Mouse (Mus musculus): ENCODE measurements around the gene Chmp5. TPM values are rescaled to one million over a fixed set of nuclear protein-coding genes. Genes with fewer than 3 reads are reported as not detected.
"Not testable (repeated sequence)": the region's sequence is repeated elsewhere in the genome, so short reads cannot be mapped to it uniquely, and the experiment has no call there.

The Chmp5 gene
- total RNA-seq (2017): 103 to 128 TPM (median 128 TPM) in 3 replicates

GRCm38 (mm10) chr4:40948160-40948708 lies at the start of gene Chmp5, which contains the start of gene Bag1:
Chmp5 (plus strand) TSS chr4:40948407.
Bag1 (minus strand) TSS chr4:40948294.
- peak; percentile 98 for ATAC-seq (replicated peaks; ENCODE audit: insufficient number of reproducible peaks, low FRiP score, low TSS enrichment, poor library complexity, severe bottlenecking)

DNA sequence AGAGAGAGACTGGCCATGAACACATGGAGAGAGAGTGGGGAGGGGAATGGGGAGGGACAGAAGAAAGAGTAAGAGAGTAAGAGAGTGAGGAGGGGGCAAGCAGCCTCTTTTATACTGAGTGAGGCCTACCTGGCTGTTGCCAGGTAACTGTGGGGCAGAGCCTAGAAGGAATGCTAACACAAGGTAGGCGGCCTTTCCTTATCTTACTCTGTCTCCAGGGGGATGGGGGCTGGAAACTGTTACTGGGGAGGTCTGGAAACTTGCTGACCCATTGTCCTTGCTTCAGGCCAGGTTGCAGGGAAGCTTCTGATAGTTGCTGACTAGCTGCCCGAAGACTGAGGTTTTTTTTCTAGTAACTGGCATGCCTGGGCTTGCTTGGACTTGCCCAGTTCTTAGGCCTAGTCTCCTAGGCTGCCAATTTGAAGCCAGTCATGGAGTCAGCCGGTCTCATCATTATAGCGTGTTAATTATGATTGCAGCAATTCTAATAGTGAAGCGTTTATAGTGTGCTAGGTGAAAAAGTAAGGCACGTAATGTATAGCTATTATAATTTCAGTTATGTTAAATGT lies 49.6 kb upstream of the Chmp5 start:
- no peak for ATAC-seq (replicated peaks; ENCODE audit: insufficient number of reproducible peaks, low FRiP score, low TSS enrichment, poor library complexity, severe bottlenecking)

DNA sequence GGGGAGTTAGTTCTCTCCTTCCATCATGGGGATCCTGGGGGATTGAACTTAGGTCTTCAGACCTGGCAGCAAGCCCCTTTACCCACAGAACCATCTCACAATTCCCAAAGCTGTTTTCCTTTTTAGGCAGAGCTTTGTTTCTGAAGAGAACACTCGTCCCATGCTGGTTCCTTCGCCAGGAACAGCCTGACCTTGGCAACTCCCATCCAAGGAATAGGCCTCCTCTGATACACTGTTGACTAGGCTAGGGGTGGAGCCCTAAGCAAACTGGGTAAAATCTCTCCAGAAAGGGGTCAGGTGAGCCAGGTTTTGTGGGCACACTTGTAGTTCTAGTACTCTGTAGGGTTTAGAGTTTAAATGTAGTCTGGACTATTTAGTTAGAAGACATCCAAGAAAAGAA lies 48.9 kb upstream of the Chmp5 start:
- ATAC-seq (replicated peaks; ENCODE audit: insufficient number of reproducible peaks, low FRiP score, low TSS enrichment, poor library complexity, severe bottlenecking): no peak

DNA sequence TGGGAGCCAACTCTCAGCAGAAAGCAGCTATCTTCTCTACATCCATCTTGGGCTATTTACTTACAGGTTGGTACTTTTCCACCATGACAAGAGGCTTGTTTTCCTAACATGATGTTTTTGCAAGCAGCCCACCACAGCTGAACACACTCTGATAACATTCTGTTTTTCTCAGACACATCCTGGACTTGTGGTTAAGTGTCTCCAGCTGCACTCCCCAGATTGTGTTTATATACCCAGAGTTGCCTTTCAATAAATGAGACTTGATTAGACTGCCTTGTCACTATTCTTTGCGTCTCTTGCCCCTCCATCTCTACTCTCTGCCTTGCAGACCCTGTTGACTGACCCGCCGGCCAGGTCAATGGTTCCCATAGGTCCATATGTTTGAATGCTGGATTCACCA lies 48.1 kb upstream of the Chmp5 start:
- no peak for ATAC-seq (replicated peaks; ENCODE audit: insufficient number of reproducible peaks, low FRiP score, low TSS enrichment, poor library complexity, severe bottlenecking)

DNA sequence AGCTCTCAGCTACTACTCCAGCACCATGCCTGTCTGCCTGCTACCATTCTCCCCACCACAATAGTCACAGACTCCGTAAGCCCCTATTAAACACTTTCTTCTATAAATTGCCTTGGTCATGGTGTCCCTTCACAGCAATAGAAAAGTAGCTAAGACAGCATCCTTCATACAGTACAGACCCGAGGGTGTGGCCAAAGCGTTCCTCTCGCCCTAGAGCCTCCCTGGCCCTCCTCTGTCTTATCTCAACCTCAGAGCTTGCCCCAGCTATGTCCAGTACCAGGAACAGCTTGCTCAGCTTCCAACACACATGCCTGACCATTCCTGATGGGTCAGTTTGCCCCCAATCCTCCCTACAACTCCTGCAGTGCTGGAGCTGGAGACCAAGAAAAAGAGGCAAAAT lies 47.6 kb upstream of the Chmp5 start:
- ATAC-seq (replicated peaks; ENCODE audit: insufficient number of reproducible peaks, low FRiP score, low TSS enrichment, poor library complexity, severe bottlenecking): no peak

DNA sequence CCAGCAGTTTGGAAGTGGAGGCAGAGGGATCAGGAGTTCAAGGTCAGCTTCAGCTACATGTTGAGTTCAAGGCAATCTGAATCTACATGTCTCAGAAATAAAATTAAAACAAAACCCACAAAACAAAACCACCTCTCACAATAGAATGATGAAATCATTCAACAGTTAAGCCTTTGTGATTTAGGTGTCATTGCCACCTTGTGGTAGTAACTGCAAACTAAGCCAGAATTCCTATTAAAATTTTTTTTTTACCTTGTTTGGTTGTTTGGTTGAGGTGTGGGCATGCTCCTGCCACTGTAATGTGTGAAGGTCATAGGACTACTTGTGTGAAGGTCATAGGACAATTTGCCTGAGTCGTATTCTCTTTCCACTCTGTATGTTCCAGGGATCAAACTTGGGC lies 41.9 kb upstream of the Chmp5 start:
- no peak for ATAC-seq (replicated peaks; ENCODE audit: insufficient number of reproducible peaks, low FRiP score, low TSS enrichment, poor library complexity, severe bottlenecking)

DNA sequence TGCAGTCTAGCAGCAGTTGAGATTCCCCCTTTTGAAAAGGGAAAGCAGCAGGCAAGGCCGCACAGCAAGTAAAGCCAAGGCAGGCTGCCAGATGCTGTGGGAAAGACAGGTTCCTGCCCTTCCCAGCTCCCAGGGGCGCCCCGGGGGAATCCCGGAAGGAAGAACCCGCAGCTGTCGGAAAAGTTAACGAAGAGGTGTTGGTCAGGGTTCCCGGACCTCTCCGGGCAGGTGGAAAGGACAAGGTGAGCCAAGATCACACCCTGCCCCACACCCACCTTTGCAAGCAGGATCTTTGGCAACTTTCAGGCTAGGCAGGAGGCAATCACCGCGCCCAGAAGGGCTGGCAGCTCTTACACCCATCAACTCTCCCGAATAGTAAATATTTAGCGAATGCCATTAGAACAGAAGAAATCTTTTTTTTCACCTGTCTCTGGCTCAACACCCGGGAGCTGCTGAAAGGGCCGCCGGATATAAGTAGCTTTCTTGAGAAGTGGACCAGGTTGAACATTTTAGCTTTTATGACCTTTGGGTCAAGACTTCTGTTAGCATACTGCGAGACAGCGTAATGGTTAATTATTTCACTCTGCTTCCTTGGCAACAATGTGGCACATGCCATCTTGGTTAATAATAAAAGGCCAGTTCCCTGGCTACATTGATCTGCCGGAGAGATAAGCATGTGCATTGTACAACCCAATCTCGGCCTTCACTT lies 39.8 kb upstream of the Chmp5 start:
- ATAC-seq (replicated peaks; ENCODE audit: insufficient number of reproducible peaks, low FRiP score, low TSS enrichment, poor library complexity, severe bottlenecking): no peak

DNA sequence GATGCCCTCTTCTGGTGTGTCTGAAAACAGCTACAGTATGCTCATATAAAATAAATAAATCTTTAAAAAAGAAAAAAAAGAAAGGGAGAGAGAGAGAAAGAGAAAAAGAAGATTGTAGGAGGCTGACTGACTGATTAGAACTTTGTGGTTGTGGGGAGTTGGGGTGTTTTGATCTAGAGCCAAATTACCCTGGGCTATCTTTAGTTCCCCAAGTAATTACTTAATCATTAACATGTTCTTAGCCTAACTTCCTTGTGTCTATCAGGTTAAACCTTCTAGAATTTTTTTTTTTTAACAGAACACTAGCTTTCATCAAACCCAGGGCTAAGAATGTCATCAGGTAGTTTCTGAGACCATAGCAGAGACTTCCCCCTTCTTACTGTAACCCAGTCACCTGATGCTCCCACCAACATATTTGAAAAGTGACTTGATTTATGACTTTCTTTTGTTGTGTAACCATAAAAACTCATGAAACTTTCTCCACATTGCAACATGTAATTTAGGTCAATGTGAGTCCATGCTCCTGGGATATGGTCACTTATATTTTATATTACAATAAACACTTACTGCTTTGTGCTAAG lies 33.8 kb upstream of the Chmp5 start:
- ATAC-seq (replicated peaks; ENCODE audit: insufficient number of reproducible peaks, low FRiP score, low TSS enrichment, poor library complexity, severe bottlenecking): no peak

GRCm38 (mm10) chr4:40915947-40916346 lies 32.3 kb upstream of the Chmp5 start:
- ATAC-seq (replicated peaks; ENCODE audit: insufficient number of reproducible peaks, low FRiP score, low TSS enrichment, poor library complexity, severe bottlenecking): no peak

GRCm38 (mm10) chr4:40916592-40917155 lies 31.5 kb upstream of the Chmp5 start:
- ATAC-seq (replicated peaks; ENCODE audit: insufficient number of reproducible peaks, low FRiP score, low TSS enrichment, poor library complexity, severe bottlenecking): no peak

- no peak for ATAC-seq (replicated peaks; ENCODE audit: insufficient number of reproducible peaks, low FRiP score, low TSS enrichment, poor library complexity, severe bottlenecking)
These were observed 28.4 kb upstream of the Chmp5 start, which contains the start of gene Spink4 for GRCm38 (mm10) chr4:40919785-40920184. Spink4 (plus strand) TSS chr4:40920052.

DNA sequence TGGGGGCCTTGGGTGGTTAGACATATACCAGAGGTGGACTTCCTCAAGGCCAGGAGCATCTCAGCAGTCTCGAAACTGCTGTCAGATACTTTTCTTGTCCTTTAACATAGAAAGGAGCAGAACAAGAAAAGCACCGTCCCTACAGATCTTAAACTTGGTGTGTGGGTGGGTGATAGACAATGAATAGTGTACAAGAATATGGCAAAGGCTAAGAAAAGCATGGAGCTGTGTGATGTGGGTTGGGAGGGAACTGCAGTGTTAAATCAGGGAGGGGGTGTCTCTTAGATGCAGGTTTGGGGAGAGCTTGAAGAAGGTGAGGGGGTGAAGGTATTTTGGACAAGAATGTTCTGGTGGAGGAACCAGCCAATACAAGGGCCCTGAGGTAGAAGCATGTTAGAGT lies 27.6 kb upstream of the Chmp5 start:
- no peak for ATAC-seq (replicated peaks; ENCODE audit: insufficient number of reproducible peaks, low FRiP score, low TSS enrichment, poor library complexity, severe bottlenecking)

GRCm38 (mm10) chr4:40921288-40921687 lies 26.9 kb upstream of the Chmp5 start:
- ATAC-seq (replicated peaks; ENCODE audit: insufficient number of reproducible peaks, low FRiP score, low TSS enrichment, poor library complexity, severe bottlenecking): no peak

DNA sequence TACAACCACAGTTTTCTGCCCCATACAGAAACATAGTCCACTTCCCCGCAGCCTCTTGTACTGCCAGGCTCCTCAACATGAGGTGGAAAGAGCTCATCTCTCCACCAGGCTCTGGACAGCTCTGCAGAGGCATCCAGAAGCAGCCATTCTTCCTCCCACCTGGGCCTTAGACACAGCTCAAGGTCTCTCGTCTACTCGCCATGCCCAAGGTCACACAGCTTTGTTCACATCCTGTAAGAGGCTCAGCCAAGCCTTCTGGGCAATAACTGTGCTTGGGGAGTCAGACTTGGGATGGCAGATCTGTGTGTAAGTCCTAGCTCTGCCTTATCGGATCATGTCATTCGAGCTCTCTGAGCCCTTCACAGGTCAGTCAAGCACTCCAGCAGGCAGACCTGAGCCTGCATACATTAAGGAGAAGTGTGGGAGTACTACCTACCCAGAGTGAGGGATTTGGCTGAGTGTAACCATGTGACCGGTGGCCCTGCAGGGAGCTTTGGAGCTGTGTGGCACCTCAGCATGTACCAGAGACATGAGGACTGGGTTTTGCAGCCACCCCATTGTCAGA lies 25.0 kb upstream of the Chmp5 start:
- no peak; the same call in 1 of the 2 replicates for ATAC-seq (replicated peaks; ENCODE audit: insufficient number of reproducible peaks, low FRiP score, low TSS enrichment, poor library complexity, severe bottlenecking)

DNA sequence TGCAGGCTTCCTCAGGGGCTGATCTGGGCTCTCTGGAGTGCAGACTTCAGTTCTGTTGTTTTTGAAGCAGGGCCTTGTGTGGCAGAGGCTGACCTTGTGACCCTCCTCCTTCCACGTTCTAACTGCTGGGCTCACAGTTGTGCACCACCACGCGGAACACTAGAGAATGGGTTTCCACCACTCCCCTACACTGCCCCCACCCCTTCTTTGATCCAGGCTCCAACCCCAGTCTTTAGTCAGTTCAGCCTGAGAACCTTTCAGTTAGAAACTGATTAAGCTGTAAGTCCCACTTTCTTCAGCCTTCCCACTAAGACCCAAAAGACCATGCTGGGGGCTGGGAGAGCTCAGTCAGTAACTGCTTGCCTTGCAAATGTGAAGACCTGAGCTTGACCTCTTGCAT lies 22.6 kb upstream of the Chmp5 start:
- no peak for ATAC-seq (replicated peaks; ENCODE audit: insufficient number of reproducible peaks, low FRiP score, low TSS enrichment, poor library complexity, severe bottlenecking)

GRCm38 (mm10) chr4:40929046-40929445 lies 19.2 kb upstream of the Chmp5 start:
- ATAC-seq (replicated peaks; ENCODE audit: insufficient number of reproducible peaks, low FRiP score, low TSS enrichment, poor library complexity, severe bottlenecking): no peak

- ATAC-seq (replicated peaks; ENCODE audit: insufficient number of reproducible peaks, low FRiP score, low TSS enrichment, poor library complexity, severe bottlenecking): no peak
These were observed 14.5 kb upstream of the Chmp5 start for GRCm38 (mm10) chr4:40933694-40934093.

DNA sequence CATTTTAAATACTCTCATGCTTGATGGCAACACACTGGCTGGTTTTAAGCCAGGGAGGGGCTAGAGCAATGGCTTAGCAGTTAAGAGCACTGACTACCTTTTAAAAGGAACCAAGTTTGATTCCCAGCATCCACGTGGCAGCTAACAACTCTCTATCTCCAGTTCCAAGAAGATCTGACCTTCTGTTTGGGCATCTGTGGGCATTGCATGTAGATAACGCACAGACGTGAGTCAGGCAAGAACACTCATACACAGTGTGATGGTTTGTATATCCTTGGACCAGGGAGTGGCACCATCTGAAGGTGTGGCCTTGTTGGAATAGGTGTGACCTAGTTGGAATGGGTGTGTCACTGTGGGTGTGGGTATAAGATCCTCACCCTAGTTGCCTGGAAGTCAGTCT lies 13.8 kb upstream of the Chmp5 start:
- ATAC-seq (replicated peaks; ENCODE audit: insufficient number of reproducible peaks, low FRiP score, low TSS enrichment, poor library complexity, severe bottlenecking): not testable (repeated sequence)

- no peak for ATAC-seq (replicated peaks; ENCODE audit: insufficient number of reproducible peaks, low FRiP score, low TSS enrichment, poor library complexity, severe bottlenecking)
These were observed 11.9 kb upstream of the Chmp5 start for GRCm38 (mm10) chr4:40936175-40936839.
